ENCODE assay signal across 19 mouse cellular contexts in genomic region chr19:20409541-20410528, GRCm38 (mm10). TPM values are rescaled to one million over a fixed set of nuclear protein-coding genes. Genes with fewer than 3 reads are reported as not detected.
A peak's percentile ranks its signal among the peaks of the same experiment; 100 is the strongest.
DNase-seq lines count a peak whose midpoint lies in the region; ATAC-seq and TF ChIP-seq lines count a peak whose summit lies in the region.
"Had no signal": no experiment of that assay in that cellular context is flagged by ENCODE, and none has a peak within 500 bp of the region (broad histone marks: within the 10 kb centered on the region; RNA-seq: fewer than 3 reads in every experiment).

No protein-coding gene starts in this region.

- H3K4me3 ChIP-seq in bone marrow macrophage, adult 2 months (ENCODE audit: insufficient read depth, low read length), result no peak overlapping the region
- H3K4me3 ChIP-seq: embryonic facial prominence, embryonic 12.5 days; forebrain, embryonic 10.5 days; heart, embryonic 10.5 days; hindbrain, embryonic 10.5 days; limb, embryonic 10.5 days had no signal

- intact Hi-C loops in left cerebral cortex, postnatal 14 days (cut with DNase I), result no loop called here

- TF ChIP-seq POLR2A in bone marrow macrophage, adult 2 months (IDR thresholded peaks at IDR 0.05; ENCODE audit: borderline replicate concordance, low read depth, low read length), result no peak

- no peak for TF ChIP-seq CTCF in bone marrow macrophage, adult 2 months (IDR thresholded peaks at IDR 0.05; ENCODE audit: low read depth, low read length)

- DNase-seq in heart, adult 11 months, result peak; percentile 53
- no peak for DNase-seq in heart, adult 9 months (ENCODE audit: low spot score in 2 of 2)
- DNase-seq in lung, postnatal 36 days, result peak; percentile 34
- no peak for DNase-seq in lung, postnatal 4 days
- DNase-seq in ovary, postnatal 14 days (ENCODE audit: low spot score), result no peak
- no peak for DNase-seq in left cerebral cortex, postnatal 14 days (ENCODE audit: low spot score in 2 of 2)
- DNase-seq: cerebellum, postnatal 10 days; kidney, adult 2 months; layer of hippocampus, adult 9-11 months; lung, postnatal 10 days; right cerebral cortex, postnatal 4 days had no signal

- H3K27ac ChIP-seq in bone marrow macrophage, adult 2 months (ENCODE audit: insufficient read depth, low read depth, low read length), result peak overlapping the region; percentile 59
- H3K27ac ChIP-seq: embryonic facial prominence, embryonic 12.5 days; forebrain, embryonic 10.5 days; heart, embryonic 10.5 days; hindbrain, embryonic 10.5 days; limb, embryonic 10.5 days had no signal

- H3K4me1 ChIP-seq in bone marrow macrophage, adult 2 months (ENCODE audit: control insufficient read depth, insufficient read depth, low read length), result peaks cover 10% of the 10 kb centered on the region
- H3K4me1 ChIP-seq: embryonic facial prominence, embryonic 12.5 days; forebrain, embryonic 10.5 days; heart, embryonic 10.5 days; hindbrain, embryonic 10.5 days; limb, embryonic 10.5 days had no signal

- ATAC-seq in monocyte, adult 5-6 weeks (replicated peaks; ENCODE audit: insufficient number of reproducible peaks, low FRiP score, low TSS enrichment, poor library complexity, severe bottlenecking), result peak; percentile 73; the same call in 1 of the 2 replicates

RNA-seq across cellular contexts. Expression of gene Anxa1, which starts 19.1 kb away (rescaled TPM):
- 527 and 594 TPM in 2 replicates for polyA plus RNA-seq in bone marrow macrophage, adult 2 months (2012; ENCODE audit: insufficient read depth, insufficient read length, missing spikeins)
- 354 to 449 TPM (median 418 TPM) in 3 replicates for total RNA-seq in monocyte, adult 5-6 weeks (2017)
- 1 to 10 TPM; 2.5 to 3.1 TPM for total RNA-seq in left cerebral cortex, postnatal 14 days (2021)
- polyA plus RNA-seq: G1E had no signal

Comparison
In these comparisons a context has a peak if more than half of its experiments do, and no peak if none do; other contexts are left out.
1. DNase-seq: peak in heart, adult 11 months (single experiment) and lung, postnatal 36 days (single experiment); none in heart, adult 9 months (0 of 2), lung, postnatal 4 days (0 of 2), ovary, postnatal 14 days (single experiment) and left cerebral cortex, postnatal 14 days (0 of 2).
2. RNA of gene Anxa1, which starts 19.1 kb away (total RNA-seq): 354 to 449 TPM in monocyte, adult 5-6 weeks; 2.5 to 3.1 TPM in left cerebral cortex, postnatal 14 days; every median in the first group is over 10 times any median in the second.